Mouse (Mus musculus): ENCODE measurements around the gene Katnal1. TPM values are rescaled to one million over a fixed set of nuclear protein-coding genes. Genes with fewer than 3 reads are reported as not detected.

Katnal1 gene
- polyA plus RNA-seq, 1 experiment from 2014 or later, result 13.7 TPM

DNA sequence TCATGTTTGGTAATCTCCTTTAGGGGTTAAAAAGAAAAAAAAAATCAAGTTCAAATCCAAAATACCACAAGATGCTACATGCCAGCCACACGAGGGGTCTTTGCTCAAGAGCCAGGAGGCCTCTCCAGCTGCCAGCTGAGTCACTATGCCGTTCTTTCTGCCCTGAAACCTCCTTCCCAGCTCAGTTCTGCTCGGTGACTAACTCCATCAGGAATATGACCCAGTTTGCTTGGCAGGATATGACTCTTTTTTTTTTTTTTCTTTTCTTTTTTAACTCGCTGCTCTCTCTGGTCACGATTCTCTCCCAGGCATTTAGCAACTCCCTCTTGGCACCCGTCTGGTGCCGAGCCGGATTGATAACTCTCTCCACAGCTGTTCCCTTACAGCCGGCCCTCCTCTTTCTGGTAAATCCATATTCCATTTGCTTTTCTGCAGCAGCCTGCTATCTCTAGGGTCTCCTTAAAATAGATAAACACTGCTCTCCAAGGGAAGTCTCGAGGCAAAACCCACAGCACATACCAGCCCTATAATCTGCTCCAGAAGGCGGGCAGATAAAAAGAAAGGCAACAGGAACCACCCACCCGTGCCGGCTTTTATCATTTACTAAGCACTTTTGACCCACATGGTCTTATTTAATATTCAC lies 36.7 kb upstream of the Katnal1 start:
- H3K9me3 ChIP-seq (replicated peaks), result no peaks in the 10 kb centered on the region
- no peaks in the 10 kb centered on the region for H3K36me3 ChIP-seq
- ATAC-seq (replicated peaks; ENCODE audit: low FRiP score), result no peak
- H3K27ac ChIP-seq, result peak overlapping the region; percentile 60
- WGBS, result 36% methylated on average over 13 of the region's 13 CpGs
- no peaks in the 10 kb centered on the region for H3K27me3 ChIP-seq
- no peak overlapping the region for H3K4me3 ChIP-seq (replicated peaks)
- H3K4me2 ChIP-seq, result no peak overlapping the region
- H3K4me1 ChIP-seq, result peaks cover 43% of the 10 kb centered on the region
- H3K9ac ChIP-seq, result no peak overlapping the region

DNA sequence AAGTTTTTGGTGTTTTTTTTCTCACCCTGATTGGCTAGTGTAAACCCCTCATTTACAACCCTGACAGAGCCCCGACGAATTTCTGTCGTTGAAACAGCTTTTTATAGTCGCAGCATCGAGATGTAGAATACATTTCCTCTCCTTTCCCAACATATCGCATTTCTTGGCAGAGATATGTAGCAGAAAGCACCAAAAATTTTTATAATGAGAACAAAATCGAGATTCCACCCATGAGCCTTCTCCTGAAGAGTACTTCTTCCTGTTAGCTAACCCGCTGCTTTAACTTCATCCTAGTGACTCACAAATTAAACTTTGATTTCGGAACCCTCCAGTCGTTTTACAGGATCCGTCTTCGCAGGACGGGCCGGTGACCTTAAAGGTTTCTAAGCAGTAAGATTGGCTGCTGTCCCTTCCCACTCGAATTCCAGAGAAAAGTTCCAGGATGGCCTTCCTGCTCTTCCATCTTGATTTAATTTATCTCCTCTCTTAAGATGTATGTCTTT lies 36.0 kb upstream of the Katnal1 start:
- Histone ChIP-seq H3K9ac (no peak overlapping the region), H3K27ac (peak overlapping the region; percentile 60), H3K36me3 (no peaks in the 10 kb centered on the region), H3K4me3 (replicated peaks) (no peak overlapping the region), H3K4me2 (no peak overlapping the region), H3K27me3 (no peaks in the 10 kb centered on the region), H3K4me1 (peaks cover 47% of the 10 kb centered on the region), H3K9me3 (replicated peaks) (no peaks in the 10 kb centered on the region)
- 44% methylated on average over 15 of the region's 15 CpGs for WGBS
- no peak for ATAC-seq (replicated peaks; ENCODE audit: low FRiP score)

- H3K9me3 ChIP-seq (replicated peaks), result no peaks in the 10 kb centered on the region
- no peak for ATAC-seq (replicated peaks; ENCODE audit: low FRiP score)
- H3K4me2 ChIP-seq, result no peak overlapping the region
- no peak overlapping the region for H3K4me3 ChIP-seq (replicated peaks)
- H3K9ac ChIP-seq, result no peak overlapping the region
- no peak overlapping the region for H3K27ac ChIP-seq
- WGBS, result 52% methylated on average over 1 of the region's 1 CpGs
- H3K4me1 ChIP-seq, result peaks cover 47% of the 10 kb centered on the region
- no peaks in the 10 kb centered on the region for H3K36me3 ChIP-seq
- no peaks in the 10 kb centered on the region for H3K27me3 ChIP-seq
Measured at GRCm38 (mm10) chr5:148964251-148964650, 35.1 kb upstream of the Katnal1 start.

GRCm38 (mm10) chr5:148960211-148960610 lies 31.1 kb upstream of the Katnal1 start:
- Histone ChIP-seq H3K4me1 (peaks cover 39% of the 10 kb centered on the region), H3K36me3 (no peaks in the 10 kb centered on the region), H3K9me3 (replicated peaks) (no peaks in the 10 kb centered on the region), H3K27me3 (no peaks in the 10 kb centered on the region), H3K4me3 (replicated peaks) (0 out of 2 replicates have a peak overlapping the region, but pooled peaks have one; percentile 46), H3K9ac (0 out of 2 replicates have a peak overlapping the region, but pooled peaks have one; percentile 0), H3K4me2 (peak overlapping the region; percentile 94), H3K27ac (peak overlapping the region; percentile 83)
- 63% methylated on average over 10 of the region's 10 CpGs for WGBS
- ATAC-seq (replicated peaks; ENCODE audit: low FRiP score), result no peak

DNA sequence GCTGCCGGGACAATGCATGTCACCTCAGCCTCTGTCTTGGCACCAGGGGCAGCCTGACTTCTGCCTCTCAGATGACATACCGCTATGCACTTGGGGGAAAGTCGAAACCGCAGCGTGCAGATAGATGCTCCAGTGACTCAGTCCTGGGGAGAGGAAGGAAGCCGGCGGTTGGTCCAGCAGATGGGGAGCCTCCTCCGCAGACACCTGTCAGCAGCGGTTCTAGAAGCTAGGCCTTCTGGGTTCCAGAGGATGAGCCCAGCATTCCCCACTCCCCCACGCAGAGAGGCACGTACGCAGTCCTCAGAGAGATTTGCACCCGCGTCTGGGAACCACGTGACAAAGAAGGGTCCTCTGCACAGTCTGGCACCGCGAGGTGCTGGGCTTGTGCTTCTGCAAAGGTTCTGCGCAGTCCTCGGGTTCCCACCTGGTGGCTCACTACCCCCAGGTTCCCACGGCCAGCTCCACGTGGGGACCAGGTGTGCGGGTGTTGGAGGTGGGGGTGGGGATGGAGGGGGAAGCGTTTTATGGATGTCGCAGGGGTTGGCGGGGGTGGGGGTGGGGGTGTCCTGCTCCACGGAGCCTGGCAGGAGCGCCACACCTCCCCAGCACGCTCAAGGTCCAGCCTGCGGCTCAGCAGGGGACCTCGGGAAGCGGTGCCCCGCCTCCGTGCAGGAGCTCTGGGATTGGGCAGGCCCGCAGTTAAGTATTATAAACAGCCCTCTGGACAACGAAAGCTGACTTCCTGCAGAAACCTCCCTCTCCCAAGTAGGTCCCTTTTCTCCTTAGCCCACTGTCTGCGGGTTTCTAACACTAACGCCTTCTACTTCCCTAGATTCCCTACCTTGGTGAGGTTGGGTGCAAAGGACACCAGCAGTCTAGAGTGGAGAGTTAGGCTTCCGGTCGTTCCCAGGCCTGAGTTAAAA lies 30.2 kb upstream of the Katnal1 start:
- no peaks in the 10 kb centered on the region for H3K36me3 ChIP-seq
- WGBS, result 1% methylated on average over 39 of the region's 39 CpGs
- H3K4me2 ChIP-seq, result peak overlapping the region; percentile 94
- peak; percentile 92 for ATAC-seq (replicated peaks; ENCODE audit: low FRiP score)
- H3K27me3 ChIP-seq, result no peaks in the 10 kb centered on the region
- peaks cover 41% of the 10 kb centered on the region for H3K4me1 ChIP-seq
- peak overlapping the region; percentile 46 for H3K4me3 ChIP-seq (replicated peaks)
- peak overlapping the region; percentile 83 for H3K27ac ChIP-seq
- H3K9ac ChIP-seq, result peak overlapping the region; percentile 42
- no peaks in the 10 kb centered on the region for H3K9me3 ChIP-seq (replicated peaks)

DNA sequence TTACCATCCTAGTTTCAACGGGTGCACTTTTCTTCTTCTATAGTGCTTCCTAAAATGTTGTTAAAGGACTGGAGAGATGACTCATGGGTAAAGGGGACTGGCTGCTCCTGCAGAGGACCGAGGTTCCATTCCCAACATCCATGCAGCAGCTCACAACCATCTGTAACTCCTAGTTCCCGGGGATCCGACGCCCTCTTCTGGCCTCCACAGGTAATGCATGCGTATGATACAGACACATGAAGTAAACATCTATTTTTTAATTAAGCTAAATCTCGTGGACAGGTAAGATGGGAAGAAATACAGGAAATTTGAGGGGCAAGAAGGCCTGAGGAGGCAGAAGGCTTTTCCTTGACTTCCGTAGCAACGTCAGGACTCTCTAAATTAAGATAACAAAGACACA lies 29.2 kb upstream of the Katnal1 start:
- peak overlapping the region; percentile 94 for H3K4me2 ChIP-seq
- 49% methylated on average over 9 of the region's 9 CpGs for WGBS

DNA sequence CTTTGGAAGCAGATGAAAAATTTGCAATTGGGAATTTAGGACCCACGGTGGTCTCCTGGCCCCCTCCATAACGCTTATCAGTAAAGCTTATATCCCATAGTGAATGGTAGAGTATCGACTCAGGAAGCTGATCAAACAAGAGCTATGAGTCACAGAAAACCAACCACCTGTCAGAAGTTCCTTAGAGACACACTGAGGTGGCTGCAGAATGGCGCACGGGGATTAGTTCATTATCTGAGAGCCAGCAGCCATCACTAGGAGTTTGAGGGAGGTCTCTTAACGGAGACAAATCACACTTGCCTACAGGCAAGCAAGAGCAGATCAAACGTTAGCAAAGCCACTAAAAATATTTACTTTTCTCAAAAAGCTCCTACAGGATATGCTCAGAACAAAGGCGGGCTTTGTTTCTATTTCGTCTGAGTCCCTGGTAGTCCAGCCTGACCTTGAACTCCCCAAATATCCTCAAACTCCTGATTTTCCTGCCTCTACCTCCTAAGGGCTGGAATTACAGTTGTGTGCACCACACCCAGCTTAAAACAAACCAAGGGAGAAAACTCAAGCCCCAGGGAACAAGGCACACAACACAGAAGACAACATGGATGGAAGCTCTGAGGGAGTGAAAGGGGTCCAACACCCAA lies 27.9 kb upstream of the Katnal1 start:
- 39% methylated on average over 9 of the region's 9 CpGs for WGBS
- ATAC-seq (replicated peaks; ENCODE audit: low FRiP score), result no peak
- Histone ChIP-seq H3K36me3 (no peaks in the 10 kb centered on the region), H3K9me3 (replicated peaks) (no peaks in the 10 kb centered on the region), H3K27ac (0 out of 2 replicates have a peak overlapping the region, but pooled peaks have one; percentile 18), H3K4me3 (replicated peaks) (no peak overlapping the region), H3K4me2 (no peak overlapping the region), H3K27me3 (no peaks in the 10 kb centered on the region), H3K9ac (no peak overlapping the region), H3K4me1 (peaks cover 41% of the 10 kb centered on the region)

More for the DNA sequence above, 29.2 kb upstream of the Katnal1 start:
- no peaks in the 10 kb centered on the region for H3K27me3 ChIP-seq
- no peaks in the 10 kb centered on the region for H3K36me3 ChIP-seq
- no peak overlapping the region; the same call in 1 of the 2 replicates for H3K27ac ChIP-seq
- no peaks in the 10 kb centered on the region for H3K9me3 ChIP-seq (replicated peaks)
- H3K9ac ChIP-seq, result no peak overlapping the region
- H3K4me3 ChIP-seq (replicated peaks), result no peak overlapping the region
- H3K4me1 ChIP-seq, result peaks cover 41% of the 10 kb centered on the region
- ATAC-seq (replicated peaks; ENCODE audit: low FRiP score), result no peak

- no peak overlapping the region for H3K4me3 ChIP-seq (replicated peaks)
- ATAC-seq (replicated peaks; ENCODE audit: low FRiP score), result no peak
- H3K27ac ChIP-seq, result peak overlapping the region; percentile 68
- no peak overlapping the region for H3K9ac ChIP-seq
- peaks cover 41% of the 10 kb centered on the region for H3K4me1 ChIP-seq
- no peaks in the 10 kb centered on the region for H3K9me3 ChIP-seq (replicated peaks)
- H3K27me3 ChIP-seq, result no peaks in the 10 kb centered on the region
- H3K4me2 ChIP-seq, result no peak overlapping the region
- WGBS, result 72% methylated on average over 9 of the region's 9 CpGs
- no peaks in the 10 kb centered on the region for H3K36me3 ChIP-seq
Measured at GRCm38 (mm10) chr5:148956091-148956490, 27.0 kb upstream of the Katnal1 start.

- 83% methylated on average over 6 of the region's 6 CpGs for WGBS
Measured at GRCm38 (mm10) chr5:148955575-148955974, 26.5 kb upstream of the Katnal1 start.

DNA sequence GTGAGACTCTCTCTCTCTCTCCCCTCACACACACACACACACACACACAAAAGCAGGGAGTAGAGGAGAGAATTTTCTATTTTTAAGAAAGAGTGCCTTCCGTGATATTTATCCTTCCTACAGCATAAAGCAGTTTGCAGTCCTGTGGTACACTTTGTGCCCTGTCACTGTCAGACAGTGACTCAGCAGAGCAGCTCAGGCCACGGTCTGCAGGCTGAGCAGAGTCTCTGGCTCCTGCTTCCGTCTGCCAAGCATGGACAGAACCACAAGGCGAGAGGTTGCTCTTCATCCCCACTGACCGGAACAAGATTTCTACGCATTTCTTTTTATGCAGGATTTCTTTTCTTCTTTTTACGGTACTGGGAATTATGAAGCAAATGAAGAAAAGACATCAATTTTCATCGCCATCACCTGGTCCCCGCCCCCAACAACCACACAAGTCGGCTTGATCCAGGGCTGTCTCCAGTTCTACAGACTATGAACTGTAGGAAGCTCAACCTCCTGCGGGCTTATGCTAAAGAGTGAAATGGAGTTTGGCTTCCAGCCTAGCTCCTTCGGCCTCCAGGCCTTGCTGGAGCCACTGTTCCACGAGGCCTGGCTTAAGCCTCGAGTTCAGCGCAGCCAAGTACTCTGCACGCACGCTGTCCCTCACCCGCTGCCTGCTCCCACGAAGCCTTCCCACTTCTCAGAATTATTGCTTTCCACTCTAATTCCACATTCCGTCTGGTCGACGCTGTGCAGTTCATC lies 25.4 kb upstream of the Katnal1 start:
- H3K4me3 ChIP-seq (replicated peaks), result no peak overlapping the region
- H3K36me3 ChIP-seq, result no peaks in the 10 kb centered on the region
- no peaks in the 10 kb centered on the region for H3K9me3 ChIP-seq (replicated peaks)
- no peak for ATAC-seq (replicated peaks; ENCODE audit: low FRiP score)
- 75% methylated on average over 22 of the region's 22 CpGs for WGBS
- no peak overlapping the region for H3K4me2 ChIP-seq
- H3K9ac ChIP-seq, result no peak overlapping the region
- no peaks in the 10 kb centered on the region for H3K27me3 ChIP-seq
- peaks cover 42% of the 10 kb centered on the region for H3K4me1 ChIP-seq
- peak overlapping the region; percentile 10; the same call in 1 of the 2 replicates for H3K27ac ChIP-seq

More at GRCm38 (mm10) chr5:148955575-148955974, 26.5 kb upstream of the Katnal1 start:
- Histone ChIP-seq H3K36me3 (no peaks in the 10 kb centered on the region), H3K9me3 (replicated peaks) (no peaks in the 10 kb centered on the region), H3K4me2 (no peak overlapping the region), H3K27me3 (no peaks in the 10 kb centered on the region), H3K4me3 (replicated peaks) (no peak overlapping the region), H3K27ac (no peak overlapping the region), H3K4me1 (peaks cover 41% of the 10 kb centered on the region), H3K9ac (no peak overlapping the region)
- no peak for ATAC-seq (replicated peaks; ENCODE audit: low FRiP score)

DNA sequence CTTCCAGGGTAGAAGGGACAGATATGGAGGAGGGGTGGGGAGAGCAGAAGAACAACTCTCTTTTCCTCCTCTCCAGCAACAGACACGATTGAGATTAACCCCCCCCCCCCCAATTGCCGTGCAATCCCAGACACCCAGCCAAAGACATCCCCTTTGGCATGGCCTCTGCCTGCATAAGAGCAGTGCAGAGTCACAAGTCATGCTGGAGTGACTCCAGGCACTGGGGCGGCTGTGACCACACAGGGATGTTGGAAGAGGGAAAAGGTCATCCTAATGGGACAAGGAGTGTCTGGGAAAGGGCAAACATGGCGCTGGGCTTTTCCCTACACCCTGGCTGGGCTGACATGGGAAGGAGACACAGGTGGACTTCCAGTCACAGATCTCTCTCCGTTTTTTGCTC lies 24.0 kb upstream of the Katnal1 start:
- WGBS, result 69% methylated on average over 5 of the region's 5 CpGs
- H3K9me3 ChIP-seq (replicated peaks), result no peaks in the 10 kb centered on the region
- H3K9ac ChIP-seq, result no peak overlapping the region
- H3K27me3 ChIP-seq, result no peaks in the 10 kb centered on the region
- peaks cover 32% of the 10 kb centered on the region for H3K4me1 ChIP-seq
- H3K27ac ChIP-seq, result no peak overlapping the region
- H3K4me3 ChIP-seq (replicated peaks), result no peak overlapping the region
- H3K4me2 ChIP-seq, result no peak overlapping the region
- no peak for ATAC-seq (replicated peaks; ENCODE audit: low FRiP score)
- no peaks in the 10 kb centered on the region for H3K36me3 ChIP-seq

Measured in kidney, embryonic 15.5 days (tissue).